Mouse (Mus musculus): ENCODE measurements around the gene Zmym1.
A peak's percentile ranks its signal among the peaks of the same experiment; 100 is the strongest.
"Not testable (repeated sequence)": the region's sequence is repeated elsewhere in the genome, so short reads cannot be mapped to it uniquely, and the experiment has no call there.

The Zmym1 gene

DNA sequence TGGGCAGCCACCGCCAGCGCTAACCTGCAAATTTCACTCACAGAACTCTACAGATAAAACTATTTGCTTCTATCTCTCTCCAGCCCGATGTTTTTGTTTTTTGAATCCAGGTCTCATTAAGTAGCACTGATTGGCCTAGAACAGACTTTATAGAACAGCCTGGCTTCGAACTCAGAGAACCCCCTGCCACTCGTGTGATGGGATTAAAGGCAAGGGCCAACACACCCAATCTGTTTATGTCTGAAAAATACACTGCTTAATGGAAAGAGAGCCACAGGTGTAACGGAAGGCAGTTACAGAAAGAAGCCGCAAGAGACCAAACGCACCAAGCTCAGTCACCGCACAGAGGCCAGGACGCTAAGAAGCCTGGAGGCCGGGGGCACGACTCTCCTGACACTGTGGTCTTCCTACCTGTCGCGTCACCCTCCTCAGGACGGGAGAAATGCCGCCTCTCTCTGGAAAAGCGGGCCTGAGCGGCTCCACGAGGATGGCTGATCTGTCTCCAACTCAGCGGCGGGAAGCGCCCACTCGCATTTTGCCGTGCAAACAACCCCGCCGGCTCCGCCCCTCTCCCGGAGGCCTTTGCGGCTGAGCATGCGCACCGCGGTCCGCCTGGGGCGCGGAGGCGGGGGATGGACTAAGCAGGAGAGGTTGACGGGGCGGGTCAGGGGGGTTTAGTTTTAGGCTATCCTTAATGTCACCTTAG lies at the start of gene Zmym1:
Zmym1 (minus strand) TSS at position 568 of the 706 bp plus-strand sequence.
- peak; percentile 87 for DNase-seq

DNA sequence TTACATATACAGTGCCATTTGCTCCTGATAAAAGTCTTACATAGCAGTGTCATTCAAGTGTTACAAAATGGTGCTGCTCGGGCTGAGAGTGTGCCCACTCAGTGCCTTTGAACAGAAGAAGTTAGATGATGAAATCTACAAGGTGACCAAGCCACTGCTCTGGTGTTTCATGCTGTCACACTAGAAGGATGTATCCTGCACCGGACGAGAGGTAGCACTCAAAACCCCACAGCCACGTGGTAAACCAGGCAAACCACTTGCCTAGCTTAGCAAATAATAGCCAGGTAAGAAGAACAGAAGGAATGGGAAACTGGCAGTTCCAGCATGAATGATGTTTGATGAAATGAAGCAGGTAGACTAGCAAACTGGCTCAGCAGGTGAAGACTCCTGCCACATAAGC lies 49.6 kb upstream of the Zmym1 start:
- DNase-seq = no peak

DNA sequence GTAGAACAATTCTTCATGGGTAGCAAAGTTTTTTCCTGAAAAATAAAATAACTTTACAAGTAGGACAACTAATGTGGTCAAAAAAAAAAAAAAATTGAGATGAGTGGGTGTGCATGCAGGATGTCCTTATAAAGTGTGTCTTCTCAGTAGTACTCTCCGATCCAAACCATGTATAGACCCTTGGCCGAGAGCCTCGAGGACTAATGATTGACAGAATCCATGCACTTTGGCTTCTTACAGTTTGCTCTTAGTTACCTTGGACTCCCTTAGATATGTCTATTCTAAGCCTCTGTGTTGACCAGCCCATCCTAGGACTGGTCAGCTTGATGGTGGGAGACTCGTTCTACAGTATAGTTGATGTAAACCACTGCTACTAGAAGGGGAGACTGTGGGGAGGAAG lies 46.6 kb upstream of the Zmym1 start:
- no peak for DNase-seq

DNA sequence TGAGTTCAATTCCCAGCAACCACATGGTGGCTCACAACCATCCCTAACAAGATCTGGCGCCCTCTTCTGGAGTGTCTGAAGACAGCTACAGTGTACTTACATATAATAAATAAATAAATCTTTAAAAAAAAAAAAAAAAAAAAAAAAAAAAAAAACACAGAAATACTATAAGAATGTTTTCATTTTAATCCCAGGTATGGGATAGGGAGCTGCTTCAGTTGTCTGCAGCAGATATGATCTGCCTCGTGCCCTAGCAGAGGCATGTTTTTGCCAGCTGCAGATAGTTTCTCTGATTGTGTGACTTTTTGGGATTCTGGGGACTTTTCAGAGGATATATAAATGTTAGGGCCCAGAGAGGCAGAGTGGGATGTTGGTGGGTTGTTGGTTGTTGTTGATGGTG lies 38.6 kb upstream of the Zmym1 start:
- not testable (repeated sequence) for DNase-seq

DNA sequence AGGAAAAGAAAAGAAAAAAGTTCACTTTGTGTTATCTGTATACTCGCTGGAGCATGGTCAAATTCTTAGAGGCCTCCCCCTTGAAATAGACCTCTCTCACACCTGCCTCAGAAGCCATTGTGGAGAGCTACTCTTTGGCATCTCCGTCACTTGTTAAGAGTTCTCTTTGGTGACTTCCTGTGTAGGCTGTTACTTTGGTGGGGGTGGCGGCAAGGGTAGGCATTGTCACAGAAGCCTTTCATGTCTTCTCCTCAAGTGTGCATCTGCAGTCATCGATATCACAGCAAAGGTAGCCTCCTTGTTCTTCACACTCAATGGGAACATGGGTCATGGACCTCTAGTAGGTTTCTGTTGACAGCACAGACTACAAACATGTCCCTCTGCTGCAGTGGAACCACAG lies 34.1 kb upstream of the Zmym1 start:
- no peak for DNase-seq

DNA sequence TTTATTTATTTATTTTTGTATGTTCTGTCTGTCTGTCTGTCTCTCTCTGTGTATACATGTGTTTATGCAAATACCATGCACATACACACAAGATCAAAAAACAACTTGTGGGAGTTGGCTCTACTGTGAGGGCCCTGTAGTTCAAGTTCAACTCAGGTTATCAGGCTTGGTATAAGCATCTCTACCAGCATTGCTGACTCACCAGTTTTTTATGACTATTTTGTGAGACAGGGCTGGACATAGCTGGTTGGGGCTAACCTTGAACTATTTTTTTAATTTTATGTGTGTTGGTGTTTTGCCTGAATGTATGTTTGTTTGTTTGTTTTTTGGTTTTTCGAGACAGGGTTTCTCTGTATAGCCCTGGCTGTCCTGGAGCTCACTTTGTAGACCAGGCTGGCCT lies 30.2 kb upstream of the Zmym1 start:
- DNase-seq = no peak

DNA sequence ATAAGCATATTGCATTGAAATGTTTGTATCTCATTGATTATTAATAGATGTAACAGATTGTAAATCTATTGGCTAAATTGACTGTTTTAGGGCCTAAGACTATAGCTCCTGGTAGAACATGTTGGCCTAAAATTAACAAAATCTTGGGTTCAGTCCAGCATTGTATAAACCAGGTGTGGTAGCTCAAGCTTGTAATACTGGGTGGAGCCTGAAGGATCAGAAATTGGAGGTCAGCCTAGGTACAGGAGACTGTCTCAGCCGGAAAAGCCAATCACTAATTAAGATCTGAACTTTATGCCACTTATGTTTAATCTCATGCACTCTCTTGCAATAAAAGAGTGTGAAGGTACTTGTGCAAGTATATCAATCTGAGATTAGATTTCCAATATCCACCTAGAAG lies 24.8 kb upstream of the Zmym1 start:
- no peak for DNase-seq

DNA sequence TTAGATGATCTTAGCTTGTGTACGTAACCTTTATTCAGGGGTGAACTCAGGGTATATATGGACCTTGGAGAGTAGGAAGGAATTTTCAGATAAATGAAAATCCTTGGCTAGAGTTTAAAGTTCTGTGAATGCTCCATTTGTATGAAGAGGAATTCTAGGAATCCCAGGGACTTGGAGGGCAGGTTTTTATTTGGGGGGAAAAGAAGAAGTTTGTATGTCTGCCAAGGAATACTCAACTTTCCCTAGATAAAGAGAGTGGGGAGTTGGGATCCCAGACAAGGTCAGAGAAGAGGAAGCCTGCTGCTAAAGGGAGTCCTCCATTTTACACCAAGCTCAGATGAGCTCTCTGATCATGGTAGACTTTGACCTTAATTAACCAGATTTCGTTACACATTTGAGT lies 22.2 kb upstream of the Zmym1 start:
- no peak for DNase-seq

DNA sequence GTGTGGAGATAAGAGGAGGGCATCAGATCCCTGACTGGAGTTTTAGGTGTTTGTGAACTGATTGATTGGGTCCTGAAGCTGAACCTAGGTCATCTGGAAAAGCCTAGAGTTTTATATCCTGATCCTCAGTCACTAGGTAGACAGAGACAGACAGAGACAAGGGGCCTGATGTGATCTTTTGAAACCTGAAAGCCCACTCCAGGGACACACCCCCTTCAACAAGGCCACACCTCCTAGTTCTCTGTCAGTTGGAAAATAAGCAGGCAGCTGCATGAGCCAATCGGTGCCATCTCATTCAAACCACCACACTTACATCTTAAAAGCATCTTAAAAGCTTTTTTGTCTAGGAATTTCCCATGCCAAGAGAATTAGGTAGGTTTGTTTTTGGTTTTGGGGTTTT lies 19.9 kb upstream of the Zmym1 start:
- no peak for DNase-seq

DNA sequence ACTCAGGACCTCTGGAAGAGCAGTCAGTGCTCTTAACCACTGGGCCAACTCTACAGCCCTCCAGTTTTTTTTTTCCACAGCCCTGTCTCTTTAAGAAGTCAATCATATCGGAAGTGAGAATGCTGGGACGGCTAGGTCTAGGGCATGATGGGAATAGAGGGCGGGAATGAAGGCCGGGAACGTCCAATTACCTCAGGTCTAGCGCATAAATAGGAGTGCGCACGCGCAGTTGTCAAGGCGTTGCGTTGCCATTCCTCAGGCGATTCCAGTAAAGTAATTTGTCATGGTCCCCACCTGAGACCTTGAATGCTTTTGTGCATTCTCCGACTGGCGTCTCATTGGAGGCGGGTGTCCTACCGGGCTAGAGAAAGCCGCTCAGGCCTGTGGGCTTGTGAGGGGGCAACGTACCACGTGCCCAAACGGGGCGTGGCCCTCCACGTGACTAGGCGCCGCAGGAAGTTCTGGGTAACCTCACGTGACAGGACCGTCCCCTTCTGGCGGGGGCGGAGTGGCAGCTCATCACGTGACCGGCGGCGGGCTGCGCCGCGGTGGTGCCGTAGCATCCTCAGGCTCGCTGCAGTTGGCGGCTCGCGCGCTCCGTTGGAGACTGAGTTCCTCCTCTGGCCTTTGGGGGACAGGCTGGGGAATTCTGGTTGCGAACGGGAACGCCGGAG lies 16.1 kb upstream of the Zmym1 start, which contains the start of gene Zmym6:
Zmym6 (plus strand) TSS at position 509 of the 674 bp plus-strand sequence.
- DNase-seq = peak; percentile 96

DNA sequence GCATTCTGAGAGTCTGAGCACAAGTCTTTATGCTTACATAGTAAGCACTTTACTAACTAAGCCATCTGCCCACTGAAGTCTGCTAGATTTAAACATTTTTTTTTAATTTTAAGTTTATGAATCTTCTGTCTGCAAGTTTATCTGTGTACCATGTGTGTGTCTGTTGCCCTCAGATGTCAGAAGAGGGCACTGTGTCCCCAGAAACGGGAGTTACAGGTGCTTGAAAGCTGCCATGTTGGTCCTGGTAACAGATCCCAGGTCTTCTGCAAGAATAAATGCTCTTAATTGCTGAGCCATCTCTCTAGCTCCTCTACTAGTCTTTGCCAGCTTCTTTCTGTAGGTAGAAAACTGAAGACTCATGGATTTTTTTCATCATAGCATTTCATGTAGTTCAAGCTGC lies 14.0 kb upstream of the Zmym1 start:
- DNase-seq = no peak

DNA sequence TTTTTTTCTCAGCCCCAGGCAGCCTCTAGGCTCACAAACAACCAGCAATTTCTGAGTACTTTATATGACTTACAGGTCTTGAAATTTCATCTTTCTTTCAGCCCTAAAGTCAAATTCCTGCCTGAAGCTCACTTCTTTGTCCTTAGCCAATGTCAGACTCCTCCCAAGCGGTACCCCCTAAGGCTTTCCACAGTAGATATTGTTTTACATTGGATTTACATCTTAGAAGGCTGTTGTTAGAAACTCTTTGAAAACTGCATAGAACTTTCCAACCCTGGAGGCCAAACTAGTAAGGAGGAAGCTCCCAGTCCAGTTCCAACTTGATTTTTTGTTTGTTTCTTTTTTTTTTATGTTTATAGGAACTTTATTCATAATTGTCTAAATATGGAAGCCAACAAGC lies 3.1 kb upstream of the Zmym1 start:
- DNase-seq = no peak

DNA sequence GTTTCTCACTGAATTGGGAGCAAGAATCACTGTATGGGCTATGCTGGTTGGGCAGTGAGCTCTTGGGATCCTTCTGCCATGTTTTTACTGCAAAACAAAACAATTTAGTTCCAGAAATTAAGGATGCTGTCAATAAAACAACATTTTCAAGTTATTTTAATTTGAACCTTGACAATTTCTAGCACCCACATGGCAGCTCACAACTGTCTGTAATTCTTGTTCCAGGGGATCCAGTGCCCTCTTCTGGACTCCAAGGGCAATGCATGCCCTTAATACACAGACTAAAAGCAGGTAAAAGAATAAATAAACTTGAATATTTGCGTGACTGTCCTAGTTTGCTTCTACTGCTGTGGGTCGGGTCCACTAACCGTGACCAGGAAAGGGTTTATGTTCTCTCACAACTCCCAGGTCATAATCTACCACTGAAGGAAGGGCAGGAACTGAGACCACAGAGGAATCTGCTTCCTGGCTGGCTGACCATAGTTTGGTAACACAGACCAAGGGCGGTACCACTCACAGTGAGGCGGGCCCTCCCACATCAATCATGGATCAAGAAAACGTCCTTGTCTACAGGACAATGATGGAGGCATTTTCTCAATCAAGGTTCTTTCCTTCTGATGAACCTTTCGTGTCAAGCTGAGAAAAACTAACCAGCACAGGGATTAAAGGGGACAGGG lies 6.3 kb downstream of the Zmym1 start:
- no peak for DNase-seq

DNA sequence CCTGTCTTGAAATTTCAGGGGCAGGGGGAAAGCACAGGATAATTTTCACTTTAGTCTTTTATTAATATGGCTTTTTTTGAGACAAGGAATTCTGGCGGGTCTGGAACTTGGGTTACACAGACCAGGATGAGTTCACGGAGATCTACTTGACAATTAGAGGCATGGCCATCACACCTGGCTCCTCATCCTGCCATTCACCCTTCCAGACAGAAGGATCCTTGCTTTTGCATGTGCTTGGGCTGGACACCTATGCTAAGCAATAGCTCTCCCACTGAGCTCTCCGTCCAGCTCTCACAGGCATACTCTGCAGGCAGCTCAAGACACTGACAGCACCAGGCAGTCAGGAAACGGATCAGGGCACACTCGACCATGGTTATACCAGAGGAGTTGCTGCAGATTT lies 7.9 kb downstream of the Zmym1 start:
- no peak for DNase-seq

DNA sequence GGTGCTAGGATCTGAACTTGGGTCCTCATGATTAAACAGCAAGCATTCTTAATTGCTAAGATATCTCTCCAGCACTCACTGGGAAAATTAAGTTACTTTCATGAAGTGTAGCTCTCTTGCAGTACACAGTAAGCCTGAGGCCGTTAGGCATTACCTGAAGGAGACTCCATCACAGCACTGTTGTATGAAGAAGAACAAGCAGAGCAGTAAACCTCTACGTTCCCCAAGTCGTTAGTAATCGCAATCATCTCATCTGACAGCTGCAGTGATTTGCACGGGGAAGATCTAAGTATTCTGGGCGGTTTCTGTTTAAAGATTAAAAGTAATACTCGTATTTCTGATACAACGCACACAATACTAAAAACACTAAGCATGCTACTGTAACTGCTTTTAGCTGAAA lies 9.8 kb downstream of the Zmym1 start:
- no peak for DNase-seq

DNA sequence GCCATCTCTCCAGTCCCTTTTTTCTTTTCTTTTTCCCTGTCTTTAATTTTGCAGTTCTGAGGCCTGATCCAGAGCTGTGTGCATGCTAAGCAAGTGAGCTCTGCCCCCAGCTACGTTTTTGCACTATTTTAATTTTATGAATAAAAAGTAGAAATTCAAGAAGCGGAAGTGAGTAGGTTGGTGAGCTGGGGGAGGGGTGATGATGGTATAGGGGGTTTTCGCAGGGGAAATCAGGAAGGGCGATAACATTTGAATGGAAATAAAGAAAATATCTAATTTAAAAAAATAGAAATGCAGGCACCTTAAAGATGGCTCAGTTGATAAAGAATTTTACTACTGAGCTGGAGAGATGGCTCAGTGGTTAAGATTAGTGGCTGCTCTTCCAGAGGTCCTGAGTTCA lies 17.4 kb downstream of the Zmym1 start:
- no peak for DNase-seq

DNA sequence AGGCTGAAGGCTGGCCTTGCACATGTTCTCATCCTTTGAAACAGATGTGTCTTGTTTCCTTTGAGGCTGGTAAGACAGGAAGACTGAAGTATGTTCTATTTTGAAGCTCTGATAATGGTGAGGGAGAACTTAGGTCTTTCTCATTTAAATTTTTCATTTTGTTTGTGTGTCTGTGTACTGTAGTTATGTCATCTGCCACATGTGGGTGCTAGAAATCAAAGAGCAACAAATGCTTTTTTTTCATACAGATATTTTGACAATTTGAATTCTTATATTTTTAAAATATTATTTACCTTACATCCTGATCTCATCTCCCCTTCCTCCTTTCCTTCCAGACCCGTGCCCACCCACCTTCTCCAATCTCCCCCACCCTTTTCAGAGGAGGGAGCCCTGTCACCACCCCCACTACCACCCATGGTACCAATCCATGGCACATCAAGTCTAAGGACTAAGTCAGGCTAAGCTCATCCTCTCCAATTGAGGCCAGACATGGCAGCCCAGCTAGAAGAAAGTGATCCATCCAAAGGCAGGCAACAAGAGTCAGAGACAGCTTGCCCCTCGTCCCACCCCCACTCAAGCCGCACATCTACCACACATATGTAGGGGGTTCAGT lies 21.0 kb downstream of the Zmym1 start:
- DNase-seq = no peak

DNA sequence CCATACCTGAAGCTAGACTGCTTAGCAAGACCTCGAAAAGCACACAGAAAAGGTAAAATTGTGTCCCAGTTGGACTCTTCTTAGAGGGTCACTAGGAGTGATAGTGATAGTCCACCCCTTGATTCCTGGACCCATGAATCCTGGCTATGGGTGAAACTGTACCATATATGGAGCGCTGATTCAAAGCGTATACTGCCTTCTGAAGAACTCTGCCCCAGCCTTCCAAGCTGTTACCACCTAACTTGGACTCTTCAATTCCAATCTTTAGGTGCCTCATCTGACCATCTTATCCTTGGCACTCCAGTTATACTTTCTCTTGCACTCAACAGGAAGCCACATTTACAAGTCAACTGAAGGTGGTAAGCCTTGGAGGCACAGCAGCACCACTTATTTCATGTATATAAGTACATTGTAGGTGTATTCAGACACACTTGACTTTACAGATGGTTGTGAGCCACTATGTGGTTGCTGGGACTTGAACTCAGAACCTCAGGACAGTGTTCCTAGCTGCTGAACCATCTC lies 22.1 kb downstream of the Zmym1 start:
- no peak for DNase-seq

DNA sequence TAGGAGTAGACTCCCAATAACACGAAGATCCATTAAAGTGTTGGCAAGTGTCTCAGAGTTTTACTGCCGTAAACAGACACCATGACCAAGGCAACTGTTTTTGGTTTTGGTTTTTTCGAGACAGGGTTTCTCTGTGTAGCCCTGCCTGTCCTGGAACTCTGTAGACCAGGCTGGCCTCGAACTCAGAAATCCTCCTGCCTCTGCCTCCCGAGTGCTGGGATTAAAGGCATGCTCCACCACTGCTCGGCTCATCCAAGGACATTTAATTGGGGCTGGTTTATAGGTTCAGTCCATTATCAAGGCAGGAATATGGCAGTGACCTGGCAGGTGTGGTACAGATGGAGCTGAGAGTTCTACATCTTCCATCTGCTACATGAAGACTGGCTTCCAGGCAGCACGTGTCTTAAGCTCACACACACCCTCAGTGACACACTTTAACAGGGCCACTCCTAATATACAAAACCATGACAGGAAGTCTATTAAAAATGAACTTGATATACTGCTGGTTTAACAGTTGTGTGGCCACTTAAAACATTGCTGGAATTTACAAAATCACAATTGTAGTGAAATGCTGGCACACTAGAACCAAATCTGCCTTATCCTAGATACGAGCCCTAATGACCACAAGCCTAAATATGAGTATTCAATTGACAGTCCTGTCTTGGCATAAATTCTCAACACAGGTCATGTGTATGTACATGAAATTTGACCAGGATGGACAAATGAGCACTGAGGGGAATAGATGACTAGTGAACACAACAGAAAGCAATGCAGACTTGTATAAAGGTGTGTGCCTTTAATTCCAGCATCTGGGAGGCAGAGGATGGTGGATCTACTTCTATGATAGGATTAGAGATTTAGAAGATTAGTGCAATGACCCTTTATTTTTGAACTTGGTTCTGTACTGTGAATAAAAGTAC lies 22.8 kb downstream of the Zmym1 start:
- DNase-seq = no peak

DNA sequence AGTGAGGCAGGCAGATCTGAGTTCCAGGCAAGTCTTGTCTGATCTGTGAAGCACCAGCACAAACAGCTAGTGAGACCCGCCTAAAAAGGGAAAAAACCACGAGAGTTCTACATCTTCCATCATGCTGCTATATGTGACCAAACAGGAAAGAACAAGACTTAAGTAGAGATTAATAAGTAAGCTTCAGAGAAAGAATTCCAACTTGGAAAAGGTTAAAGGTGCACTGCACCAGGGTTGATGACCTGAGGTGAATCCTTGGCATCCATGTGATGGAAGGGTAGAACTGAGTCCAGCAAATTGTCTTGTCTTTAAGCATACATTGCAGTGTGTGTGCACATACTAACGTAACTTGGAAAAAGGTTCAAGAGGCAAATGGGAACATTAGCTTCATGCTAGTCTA lies 23.8 kb downstream of the Zmym1 start:
- no peak for DNase-seq

DNA sequence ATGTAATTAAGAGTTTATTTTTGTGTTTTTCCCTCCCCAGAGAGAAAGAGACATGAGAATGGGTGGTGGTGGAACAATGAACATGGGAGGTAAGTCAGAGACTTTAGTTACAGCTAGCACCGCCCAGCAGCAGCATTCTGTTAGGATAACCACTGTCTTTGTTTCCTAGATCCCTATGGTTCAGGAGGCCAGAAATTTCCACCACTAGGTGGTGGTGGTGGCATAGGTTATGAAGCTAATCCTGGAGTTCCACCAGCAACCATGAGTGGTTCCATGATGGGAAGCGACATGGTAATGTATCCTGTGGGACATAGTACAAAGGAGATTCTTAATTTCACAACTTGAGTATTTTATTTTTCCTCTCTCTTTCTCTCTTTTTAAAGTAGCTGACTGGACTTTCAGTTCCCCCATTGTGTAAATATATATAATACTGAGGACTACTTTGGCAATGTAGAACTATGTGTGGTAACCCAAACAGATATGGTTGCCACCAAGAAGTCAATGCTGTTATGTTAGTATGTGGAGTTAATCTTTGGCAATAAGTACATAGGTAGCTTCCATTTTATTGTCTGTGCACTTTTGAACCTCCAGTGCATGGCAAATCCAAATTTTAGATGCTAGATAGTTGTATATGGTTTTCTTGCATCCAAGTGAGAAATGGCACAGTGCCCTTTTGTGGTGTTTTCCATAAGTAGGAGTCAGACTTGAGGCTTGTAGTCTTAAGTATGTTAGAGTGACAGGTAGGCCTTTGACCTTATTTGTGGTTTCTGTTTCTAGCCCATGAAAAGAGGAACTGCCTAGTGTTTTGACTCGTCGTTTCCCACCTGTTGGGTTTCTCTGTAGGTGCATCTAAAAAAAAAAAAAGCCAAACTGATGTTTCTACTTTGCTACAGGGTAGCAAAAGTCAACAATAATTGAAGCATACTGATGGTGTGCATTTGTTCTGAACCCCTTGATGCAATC lies 33.4 kb downstream of the Zmym1 start:
- DNase-seq = peak; percentile 68

All from cerebellum, adult 9-10 months (tissue).